Comparison of ENCODE assay signal across 16 mouse cellular contexts in genomic region chr1:112703939-112704338, GRCm38 (mm10).
DNase-seq lines count a peak whose midpoint lies in the region; ATAC-seq and TF ChIP-seq lines count a peak whose summit lies in the region.
"Had no signal": no experiment of that assay in that cellular context is flagged by ENCODE, and none has a peak within 500 bp of the region (broad histone marks: within the 10 kb centered on the region; RNA-seq: fewer than 3 reads in every experiment).

No protein-coding gene starts in this region.

- DNase-seq in forebrain, postnatal 0 days, result peak; percentile 21
- no peak for DNase-seq in forebrain, embryonic 11.5 days (ENCODE audit: low spot score)
- no peak for DNase-seq in left cerebral cortex, adult 2 months (ENCODE audit: extremely low spot score in 1 of 2, low spot score in 2 of 2)
- DNase-seq in left cerebral cortex, adult 18-20 months (ENCODE audit: low spot score in 2 of 2), result no peak
- peak; percentile 4 for DNase-seq in NIH3T3 (ENCODE audit: low read depth)
- peak; percentile 10 for DNase-seq in retina, postnatal 1 day
- DNase-seq in right cerebral cortex, postnatal 10 days (ENCODE audit: low spot score in 2 of 2), result no peak
- DNase-seq in left cerebral cortex, adult 9 months (ENCODE audit: low spot score in 2 of 2), result no peak
- DNase-seq: adrenal gland, adult 8-10 months; cerebellum, postnatal 36 days had no signal

- no peaks in the 10 kb centered on the region for H3K36me3 ChIP-seq in forebrain, postnatal 0 days (ENCODE audit: insufficient read depth)
- H3K36me3 ChIP-seq in forebrain, embryonic 11.5 days (ENCODE audit: control insufficient read depth, insufficient read depth, low read length), result no peaks in the 10 kb centered on the region
- H3K36me3 ChIP-seq: heart, embryonic 15.5 days; hindbrain, embryonic 15.5 days; liver, embryonic 15.5 days; midbrain, embryonic 15.5 days; neural tube, embryonic 13.5 days had no signal

- no peak overlapping the region for H3K9ac ChIP-seq in forebrain, postnatal 0 days
- no peak overlapping the region for H3K9ac ChIP-seq in forebrain, embryonic 11.5 days (ENCODE audit: low read length)
- H3K9ac ChIP-seq: heart, embryonic 15.5 days; hindbrain, embryonic 15.5 days; liver, embryonic 15.5 days; midbrain, embryonic 15.5 days; neural tube, embryonic 13.5 days had no signal

- peak; percentile 61 for TF ChIP-seq CTCF in forebrain, postnatal 0 days (IDR thresholded peaks at IDR 0.05; ENCODE audit: low read depth)
- peak; percentile 62 for TF ChIP-seq CTCF in left cerebral cortex, adult 2 months (IDR thresholded peaks at IDR 0.05)

- no peaks in the 10 kb centered on the region for H3K27me3 ChIP-seq in forebrain, postnatal 0 days (ENCODE audit: insufficient read depth, low read length)
- H3K27me3 ChIP-seq in forebrain, embryonic 11.5 days (ENCODE audit: control insufficient read depth, insufficient read depth, low read length), result no peaks in the 10 kb centered on the region
- H3K27me3 ChIP-seq: heart, embryonic 15.5 days; hindbrain, embryonic 15.5 days; liver, embryonic 15.5 days; midbrain, embryonic 15.5 days; neural tube, embryonic 13.5 days had no signal

- H3K4me1 ChIP-seq in forebrain, postnatal 0 days (ENCODE audit: insufficient read depth), result no peaks in the 10 kb centered on the region
- H3K4me1 ChIP-seq in forebrain, embryonic 11.5 days (replicated peaks; ENCODE audit: control insufficient read depth, insufficient read depth, low read length), result no peaks in the 10 kb centered on the region
- H3K4me1 ChIP-seq: heart, embryonic 15.5 days; hindbrain, embryonic 15.5 days; liver, embryonic 15.5 days; midbrain, embryonic 15.5 days; neural tube, embryonic 13.5 days had no signal

- no peak for ATAC-seq in forebrain, postnatal 0 days
- no peak for ATAC-seq in forebrain, embryonic 11.5 days (replicated peaks; ENCODE audit: low FRiP score)
- ATAC-seq: midbrain, embryonic 15.5 days had no signal

- H3K4me3 ChIP-seq in forebrain, postnatal 0 days (ENCODE audit: low read depth, low read length), result no peak overlapping the region
- no peak overlapping the region for H3K4me3 ChIP-seq in forebrain, embryonic 11.5 days (ENCODE audit: low read depth, low read length)
- no peak overlapping the region for H3K4me3 ChIP-seq in left cerebral cortex, adult 2 months
- H3K4me3 ChIP-seq: heart, embryonic 15.5 days; hindbrain, embryonic 15.5 days; liver, embryonic 15.5 days; midbrain, embryonic 15.5 days; neural tube, embryonic 13.5 days had no signal

- H3K9me3 ChIP-seq in forebrain, postnatal 0 days (ENCODE audit: low read length), result no peaks in the 10 kb centered on the region
- no peaks in the 10 kb centered on the region for H3K9me3 ChIP-seq in forebrain, embryonic 11.5 days (ENCODE audit: control insufficient read depth, low read length)
- H3K9me3 ChIP-seq: heart, embryonic 15.5 days; hindbrain, embryonic 15.5 days; liver, embryonic 15.5 days; midbrain, embryonic 15.5 days; neural tube, embryonic 13.5 days had no signal

- intact Hi-C loops in left cerebral cortex, adult 2 months (cut with DNase I), result no loop called here

- H3K27ac ChIP-seq in forebrain, postnatal 0 days (ENCODE audit: low read depth, low read length), result no peak overlapping the region
- no peak overlapping the region for H3K27ac ChIP-seq in forebrain, embryonic 11.5 days (ENCODE audit: low read depth, low read length)
- no peak overlapping the region for H3K27ac ChIP-seq in left cerebral cortex, adult 2 months
- H3K27ac ChIP-seq: heart, embryonic 15.5 days; hindbrain, embryonic 15.5 days; liver, embryonic 15.5 days; macrophage; midbrain, embryonic 15.5 days; neural tube, embryonic 13.5 days had no signal

- no peak overlapping the region for H3K4me2 ChIP-seq in forebrain, postnatal 0 days (ENCODE audit: low read depth)
- no peak overlapping the region for H3K4me2 ChIP-seq in forebrain, embryonic 11.5 days (ENCODE audit: low read depth, low read length, severe bottlenecking)
- H3K4me2 ChIP-seq: heart, embryonic 15.5 days; hindbrain, embryonic 15.5 days; liver, embryonic 15.5 days; midbrain, embryonic 15.5 days; neural tube, embryonic 13.5 days had no signal

Comparison
In these comparisons a context has a peak if more than half of its experiments do, and no peak if none do; other contexts are left out.
1. DNase-seq: peak in forebrain, postnatal 0 days (single experiment), NIH3T3 (single experiment) and retina, postnatal 1 day (single experiment); none in forebrain, embryonic 11.5 days (single experiment), left cerebral cortex, adult 2 months (0 of 2), left cerebral cortex, adult 18-20 months (0 of 2), right cerebral cortex, postnatal 10 days (0 of 2) and left cerebral cortex, adult 9 months (0 of 2).